Mouse (Mus musculus): Measurements from ENCODE around the gene 4931414P19Rik.

GRCm38 (mm10) chr14:54617152-54617896 lies 11.5 kb upstream of the 4931414P19Rik start:
- TF ChIP-seq CTCF (IDR thresholded peaks at IDR 0.05; ENCODE audit: control insufficient read depth, insufficient read depth, low read length) (peak; percentile 12; the same call in 1 of the 2 replicates), POLR2A (IDR thresholded peaks at IDR 0.05; ENCODE audit: borderline replicate concordance, control insufficient read depth, low read depth, low read length) (no peak)
